Mouse (Mus musculus) kidney, adult 11 months (tissue): ENCODE measurements around the gene Zan.
A peak's percentile ranks its signal among the peaks of the same experiment; 100 is the strongest.

Experiments
- DNase-seq: peaks from one replicate; pipeline ENCODE4 v3.0.0; 2022

Gene Zan

GRCm38 (mm10) chr5:137476964-137477363 lies at the start of gene Zan:
Gene Zan (minus strand): TSS chr5:137477064.
- no peak for DNase-seq

GRCm38 (mm10) chr5:137526192-137526936 lies 49.5 kb upstream of the Zan start:
- peak; percentile 60 for DNase-seq

GRCm38 (mm10) chr5:137525511-137525910 lies 48.6 kb upstream of the Zan start:
- peak; percentile 3 for DNase-seq

GRCm38 (mm10) chr5:137524671-137525070 lies 47.8 kb upstream of the Zan start:
- no peak for DNase-seq

GRCm38 (mm10) chr5:137524251-137524515 lies 47.3 kb upstream of the Zan start:
- no peak for DNase-seq

GRCm38 (mm10) chr5:137523396-137524250 lies 46.8 kb upstream of the Zan start:
- DNase-seq = no peak

GRCm38 (mm10) chr5:137522711-137523110 lies 45.8 kb upstream of the Zan start:
- DNase-seq = no peak

- DNase-seq = no peak
Measured at GRCm38 (mm10) chr5:137521861-137522260, 45.0 kb upstream of the Zan start.

GRCm38 (mm10) chr5:137519691-137520550 lies 43.1 kb upstream of the Zan start:
- DNase-seq = peak; percentile 4

GRCm38 (mm10) chr5:137518436-137518835 lies 41.6 kb upstream of the Zan start, which contains the start of gene Gigyf1:
Gene Gigyf1 (plus strand): TSS chr5:137518548.
- DNase-seq = no peak

GRCm38 (mm10) chr5:137514811-137515210 lies 37.9 kb upstream of the Zan start:
- no peak for DNase-seq

GRCm38 (mm10) chr5:137513951-137514721 lies 37.3 kb upstream of the Zan start:
- DNase-seq = no peak

GRCm38 (mm10) chr5:137512847-137513794 lies 36.3 kb upstream of the Zan start:
- no peak for DNase-seq

- DNase-seq = no peak
Measured at GRCm38 (mm10) chr5:137511706-137512105, 34.8 kb upstream of the Zan start.

GRCm38 (mm10) chr5:137510573-137511390 lies 33.9 kb upstream of the Zan start:
- DNase-seq = no peak

- DNase-seq = peak; percentile 85
Measured at GRCm38 (mm10) chr5:137510014-137510501, 33.2 kb upstream of the Zan start.

GRCm38 (mm10) chr5:137504041-137504440 lies 27.2 kb upstream of the Zan start:
- no peak for DNase-seq

- DNase-seq = no peak
Measured at GRCm38 (mm10) chr5:137502667-137503110, 25.8 kb upstream of the Zan start.

- DNase-seq = peak; percentile 100
Measured at GRCm38 (mm10) chr5:137501709-137502666, 25.1 kb upstream of the Zan start, which contains the start of gene Pop7. Gene Pop7 (minus strand): TSS chr5:137502518.
